Mouse (Mus musculus): Measurements from ENCODE around the gene Arhgap10.

Arhgap10 gene

GRCm38 (mm10) chr8:77517301-77518200 is at the start of gene Arhgap10:
Gene Arhgap10 (minus strand): TSS chr8:77517953.
- peak; percentile 84 for DNase-seq

- no peak for DNase-seq
Observed at GRCm38 (mm10) chr8:77561441-77561840, 43.7 kb upstream of the Arhgap10 start.

- no peak for DNase-seq
Observed at GRCm38 (mm10) chr8:77552491-77552890, 34.7 kb upstream of the Arhgap10 start.

DNA sequence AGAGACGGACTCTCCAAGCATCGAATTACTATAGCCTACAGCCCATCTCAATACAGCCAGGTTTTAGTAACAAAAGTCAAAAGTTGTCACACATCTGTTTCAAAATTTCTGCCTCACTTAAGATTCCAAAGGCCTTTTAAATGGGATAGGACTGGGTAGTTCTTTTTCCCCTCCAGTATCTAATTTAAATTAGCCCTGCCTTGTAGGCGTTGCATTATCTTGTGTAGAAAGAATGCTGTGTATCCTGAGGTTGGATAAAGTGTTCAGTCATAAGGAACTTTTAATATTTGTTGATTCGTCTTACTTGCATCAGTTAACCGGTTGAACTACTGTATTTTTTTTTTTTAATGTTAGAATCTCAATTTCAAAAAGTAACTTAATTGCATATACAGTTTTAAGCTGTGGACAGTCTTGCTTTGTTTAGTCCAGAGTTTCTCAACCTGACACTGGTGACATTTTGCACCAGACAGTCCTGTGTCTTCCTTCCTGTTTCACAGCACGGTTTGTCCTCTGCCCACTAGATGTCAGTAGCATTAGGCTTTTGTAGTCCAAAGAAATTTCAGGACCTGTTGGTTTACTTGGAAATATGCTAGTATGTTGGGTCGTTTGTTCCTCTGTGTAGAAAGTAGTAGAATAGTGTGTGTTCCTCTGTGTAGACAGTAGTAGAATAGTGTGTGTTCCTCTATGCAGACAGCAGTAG is 32.3 kb upstream of the Arhgap10 start:
- DNase-seq: peak; percentile 23

DNA sequence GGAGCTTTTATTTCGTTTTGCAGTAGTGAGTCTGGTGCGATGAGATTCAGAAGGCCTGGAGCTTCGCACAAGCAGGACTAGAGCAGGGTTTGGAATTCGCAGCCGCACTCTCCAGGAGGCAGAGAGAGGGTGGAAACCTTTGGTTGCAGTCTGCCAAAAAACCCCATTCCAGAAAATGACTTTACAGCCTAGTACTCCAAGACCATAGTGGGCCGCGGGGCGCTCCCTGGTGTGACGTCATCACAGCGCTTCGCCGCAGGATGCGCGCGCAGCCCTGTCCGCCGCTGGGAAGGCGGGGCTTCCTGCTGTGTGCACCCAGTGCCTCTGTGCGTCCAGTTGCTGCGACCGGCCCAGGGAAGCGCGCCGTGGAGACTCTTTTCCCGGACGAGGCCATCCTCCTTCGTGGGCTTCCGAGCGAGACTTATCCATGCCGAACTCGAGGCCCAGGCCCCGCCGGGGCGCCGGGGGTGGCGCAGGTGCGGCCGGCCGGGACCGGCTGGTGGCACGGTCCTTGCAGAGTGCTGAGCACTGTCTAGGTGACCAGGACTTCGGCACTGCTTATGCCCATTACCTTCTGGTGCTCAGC is 31.5 kb upstream of the Arhgap10 start, which contains the start of gene Prmt9:
Gene Prmt9, plus strand, starts transcription at position 277 of the 586 bp plus-strand sequence.
- DNase-seq: peak; percentile 92

GRCm38 (mm10) chr8:77545616-77546015 is 27.9 kb upstream of the Arhgap10 start:
- DNase-seq: no peak

GRCm38 (mm10) chr8:77544428-77544827 is 26.7 kb upstream of the Arhgap10 start:
- no peak for DNase-seq

DNA sequence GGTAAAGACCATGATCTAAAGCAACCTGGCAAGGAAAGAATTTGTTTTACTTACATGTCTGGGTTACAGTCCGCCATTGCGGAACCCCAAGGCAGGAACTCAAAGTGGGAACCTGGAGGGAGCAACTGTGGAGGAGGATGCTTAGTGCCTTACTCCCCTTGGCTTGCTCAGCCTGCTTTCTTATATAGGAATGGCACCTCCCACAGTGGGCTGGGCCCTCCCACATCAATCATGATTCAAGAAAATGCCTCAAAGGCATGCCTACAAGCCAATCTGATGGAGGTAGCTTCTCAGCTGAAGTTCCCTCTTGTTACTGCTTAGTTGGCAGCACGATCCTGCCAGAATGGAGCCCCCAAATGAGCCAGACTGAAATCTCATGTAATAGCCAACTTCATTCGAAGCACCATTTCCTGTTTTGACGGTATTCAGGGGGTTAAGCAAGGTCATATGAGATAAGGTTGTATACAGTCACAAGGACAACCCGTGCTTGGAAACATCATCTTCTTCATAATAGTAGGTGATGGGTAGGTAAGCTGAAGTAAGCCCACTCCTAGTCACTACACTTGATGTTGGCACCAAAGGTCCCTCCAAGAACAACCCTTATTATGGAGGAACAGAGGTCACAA is 25.5 kb upstream of the Arhgap10 start:
- DNase-seq: no peak

GRCm38 (mm10) chr8:77538256-77538655 is 20.5 kb upstream of the Arhgap10 start:
- no peak for DNase-seq

GRCm38 (mm10) chr8:77536821-77537220 is 19.1 kb upstream of the Arhgap10 start:
- DNase-seq: no peak

- peak; percentile 50 for DNase-seq
Observed at GRCm38 (mm10) chr8:77535026-77535595, 17.4 kb upstream of the Arhgap10 start.

DNA sequence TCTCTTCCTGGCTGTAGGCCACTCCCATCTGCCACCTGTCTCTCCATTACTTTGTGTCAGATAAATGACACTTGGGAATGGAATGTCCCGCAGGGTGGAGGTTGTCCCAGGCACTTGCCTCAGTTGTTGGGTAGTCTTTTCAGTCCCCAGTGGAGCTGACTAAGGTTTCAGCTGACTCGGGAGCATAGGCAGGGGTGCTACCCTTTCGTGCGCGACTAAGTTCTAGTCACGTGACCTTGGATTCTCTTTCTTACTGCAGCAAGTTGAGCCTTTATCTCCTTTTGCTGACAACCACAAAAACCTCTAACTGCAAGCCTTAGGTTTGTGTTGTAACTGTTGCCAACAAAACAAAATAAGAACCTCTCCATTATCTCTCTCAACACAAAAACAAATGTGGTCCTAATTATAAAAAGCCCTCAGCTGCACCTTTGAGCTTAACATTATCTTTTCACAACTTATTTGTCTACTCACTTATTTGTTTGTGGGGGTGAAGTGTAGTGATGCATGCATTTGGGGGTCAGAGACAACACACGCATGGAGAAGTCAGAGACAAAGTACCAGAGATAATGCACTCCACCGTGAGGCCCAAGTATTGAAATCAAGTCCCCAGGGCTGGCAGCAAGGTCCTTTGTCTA is 16.7 kb upstream of the Arhgap10 start:
- DNase-seq: no peak

DNA sequence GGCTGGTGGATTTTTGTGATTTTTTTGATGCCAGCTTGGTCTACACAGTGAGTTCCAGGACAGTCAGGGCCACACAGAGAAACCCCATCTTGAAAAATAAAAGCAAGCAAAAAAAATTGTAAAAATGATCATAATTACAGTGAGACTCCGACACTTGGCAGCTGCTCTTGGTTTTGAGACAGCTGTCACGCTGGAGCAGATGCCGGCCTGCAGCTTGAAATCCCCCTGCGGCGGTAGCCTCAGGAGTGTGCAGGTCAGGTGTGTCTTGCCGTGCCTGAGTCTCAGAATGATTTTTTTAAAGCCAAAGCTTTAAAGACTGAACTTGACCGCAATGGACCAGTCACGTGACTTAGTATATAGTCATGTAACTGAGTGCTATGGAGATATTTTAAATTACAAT is 8.4 kb upstream of the Arhgap10 start:
- DNase-seq: no peak

- peak; percentile 15 for DNase-seq
Observed at GRCm38 (mm10) chr8:77524906-77525305, 7.2 kb upstream of the Arhgap10 start.

DNA sequence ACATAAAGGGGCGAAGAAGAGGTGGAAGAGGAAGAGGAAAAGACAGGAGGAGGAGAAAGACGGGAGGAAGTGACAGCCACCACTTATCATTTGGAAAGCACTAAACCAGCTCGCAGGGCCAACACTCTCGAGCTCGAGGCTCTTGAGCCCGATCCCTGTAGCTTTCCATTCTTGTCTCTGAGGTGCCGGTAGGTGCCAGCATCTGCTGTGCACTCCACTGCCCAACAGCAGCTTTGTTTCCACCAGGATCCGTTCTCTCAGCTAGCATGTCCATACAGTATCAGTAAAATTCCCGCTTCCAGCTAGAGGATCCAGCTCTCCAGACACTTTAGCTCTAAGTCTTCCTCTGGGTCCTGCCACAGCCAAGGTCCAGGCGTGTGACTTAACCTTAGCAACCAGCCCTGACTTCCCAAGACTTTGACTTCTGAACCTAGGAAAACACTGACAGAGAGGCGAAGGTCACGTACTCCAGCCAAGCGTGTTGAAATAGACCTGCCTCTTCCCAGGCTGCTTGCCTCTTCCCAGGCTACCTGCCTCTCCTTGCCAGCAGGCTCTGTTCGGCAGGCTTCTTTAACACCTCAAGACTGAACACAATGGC is 6.4 kb upstream of the Arhgap10 start:
- peak; percentile 90 for DNase-seq

- peak; percentile 40 for DNase-seq
Observed at GRCm38 (mm10) chr8:77522984-77523383, 5.2 kb upstream of the Arhgap10 start.

DNA sequence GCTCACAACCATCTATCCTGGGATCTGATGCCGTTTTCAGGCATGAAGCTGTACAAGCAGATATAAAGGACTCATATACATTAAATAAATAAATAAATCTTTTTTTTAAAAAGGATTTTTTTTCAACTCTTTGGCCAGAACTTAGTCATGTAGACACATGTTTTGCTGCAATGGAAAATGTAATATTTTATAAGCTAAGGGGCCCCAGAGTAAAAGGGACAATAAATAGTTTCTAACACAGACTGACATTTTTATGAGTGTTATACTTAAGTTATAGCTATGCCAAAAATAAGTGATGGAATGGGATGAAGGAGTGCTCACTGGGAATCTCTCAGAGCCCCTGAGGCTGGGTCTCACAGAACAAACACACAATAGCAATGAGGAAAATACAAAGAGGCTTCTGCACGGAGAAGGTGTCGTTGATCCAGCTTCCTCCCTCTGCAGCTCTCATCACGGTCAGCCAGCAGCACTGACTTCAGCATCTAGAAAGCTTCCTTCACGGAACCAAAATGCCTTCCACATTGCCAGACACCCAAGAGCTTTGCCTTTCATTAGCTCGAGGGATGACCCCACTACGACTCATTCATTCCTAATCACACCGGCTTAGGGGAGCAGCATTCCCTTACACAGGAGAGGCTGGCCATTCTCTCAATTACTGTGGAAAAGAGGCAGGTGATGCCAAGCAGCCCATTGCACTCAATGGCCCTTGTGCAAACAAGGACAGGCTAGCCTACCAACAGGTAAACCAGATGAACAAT is 3.5 kb upstream of the Arhgap10 start:
- DNase-seq: no peak

- DNase-seq: no peak
Observed at GRCm38 (mm10) chr8:77520601-77521000, 2.8 kb upstream of the Arhgap10 start.

DNA sequence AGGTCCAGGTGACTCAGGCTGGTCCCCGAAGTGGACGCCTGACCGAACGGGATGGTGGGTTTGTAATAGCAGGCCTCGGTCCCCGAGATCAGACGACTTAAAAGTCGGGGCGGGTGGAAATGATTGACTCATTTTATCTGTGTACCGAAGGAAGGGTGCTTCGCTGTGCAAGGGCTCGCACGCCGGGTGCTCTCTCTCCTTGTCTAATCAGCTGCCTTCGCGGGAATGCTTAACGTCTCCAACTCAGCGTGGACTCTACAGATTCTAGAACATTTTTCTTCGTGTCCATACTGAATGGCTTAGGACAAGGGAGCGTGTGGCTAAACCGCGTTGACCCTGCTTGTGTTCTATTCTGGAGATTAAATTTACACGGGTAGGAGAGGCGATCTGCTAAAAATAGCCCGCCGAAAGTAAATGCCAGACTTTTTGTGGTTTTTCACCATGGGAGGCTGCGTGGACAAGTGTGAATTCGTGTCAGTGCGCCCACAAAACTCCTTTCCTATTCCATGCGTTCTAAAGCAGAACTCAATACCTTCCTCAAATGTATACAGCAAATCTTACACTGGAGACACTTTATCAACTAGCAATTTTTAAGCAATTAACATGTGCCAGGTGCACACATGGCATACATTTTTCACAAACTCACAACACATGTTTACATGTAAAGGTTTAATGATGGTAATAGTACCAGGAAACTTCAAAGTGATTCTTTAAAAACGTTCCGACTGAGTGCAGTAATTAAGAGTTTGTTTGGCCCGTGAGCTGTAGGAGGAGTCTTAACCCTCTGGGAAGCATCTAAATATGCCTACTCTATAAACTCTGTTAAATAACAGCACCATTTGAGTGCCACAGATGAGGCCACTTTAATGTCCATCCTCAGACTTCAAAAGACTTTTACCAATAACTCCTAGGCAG is 705 bp upstream of the Arhgap10 start:
- DNase-seq: no peak

- DNase-seq: peak; percentile 80
Observed at GRCm38 (mm10) chr8:77516845-77517244, 908 bp downstream of the Arhgap10 start.
